Mouse (Mus musculus) cerebellum, postnatal 36 days (tissue): Measurements from ENCODE around the gene Ren1.

ENCODE experiments used
- DNase-seq, 2 experiments: peaks; one replicate each; pipeline ENCODE4 v3.0.0; 2021 to 2022; ENCODE audit warnings: mixed read lengths in 2 of 2

The Ren1 gene

DNA sequence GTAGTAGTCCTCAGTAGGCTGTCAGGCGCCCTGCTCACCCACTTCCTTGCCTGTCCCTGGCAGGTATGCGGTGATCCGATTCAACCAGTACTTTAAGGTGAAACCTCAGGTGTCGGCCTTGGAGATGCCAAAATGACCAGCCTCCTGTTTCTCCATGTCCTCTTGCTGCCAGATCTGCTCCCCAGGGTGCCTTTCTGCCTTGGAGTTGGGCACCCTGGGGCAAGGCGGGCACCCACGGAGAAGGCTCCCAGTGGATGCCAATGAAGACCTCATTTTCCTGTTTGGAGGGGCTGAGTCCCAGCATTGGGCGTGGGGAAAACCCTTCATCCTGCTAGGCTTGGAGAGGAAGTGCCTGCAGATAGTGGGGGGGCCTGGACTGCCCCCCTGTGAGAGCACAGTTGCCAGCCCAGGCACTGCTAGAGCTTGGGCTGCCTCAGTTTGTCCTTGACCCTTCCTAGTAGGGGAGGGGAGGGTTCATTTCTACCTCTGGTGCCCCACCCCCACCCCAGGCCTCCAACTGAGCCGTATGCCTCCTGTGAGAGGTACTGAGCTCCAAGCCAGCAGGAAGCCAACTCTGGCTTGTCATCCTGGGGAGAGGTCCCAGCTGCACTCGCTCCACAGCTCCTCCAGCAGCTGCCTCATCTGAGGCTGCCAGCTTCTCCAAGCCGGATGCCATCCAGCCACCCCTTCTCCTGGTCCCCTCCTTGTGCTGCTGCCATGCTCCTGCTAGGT is 29.1 kb downstream of the Ren1 start:
- no peak for DNase-seq

DNA sequence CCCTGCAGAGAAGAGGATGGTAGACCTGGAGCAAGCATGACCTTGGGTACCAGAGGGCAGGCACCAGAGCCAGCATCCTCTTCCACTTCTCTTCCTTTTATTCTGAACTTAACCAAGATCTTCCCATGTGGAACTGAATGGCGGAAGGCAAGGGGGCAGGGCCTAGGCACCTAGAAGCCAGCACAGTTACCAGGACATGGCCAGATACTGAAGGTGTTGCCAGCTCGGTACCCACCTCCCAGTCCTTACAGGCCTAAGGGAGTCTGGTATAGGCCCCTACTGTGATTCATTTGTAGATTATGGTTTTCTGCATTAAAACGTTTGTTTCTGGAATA is 29.6 kb downstream of the Ren1 start:
- no peak for DNase-seq

DNA sequence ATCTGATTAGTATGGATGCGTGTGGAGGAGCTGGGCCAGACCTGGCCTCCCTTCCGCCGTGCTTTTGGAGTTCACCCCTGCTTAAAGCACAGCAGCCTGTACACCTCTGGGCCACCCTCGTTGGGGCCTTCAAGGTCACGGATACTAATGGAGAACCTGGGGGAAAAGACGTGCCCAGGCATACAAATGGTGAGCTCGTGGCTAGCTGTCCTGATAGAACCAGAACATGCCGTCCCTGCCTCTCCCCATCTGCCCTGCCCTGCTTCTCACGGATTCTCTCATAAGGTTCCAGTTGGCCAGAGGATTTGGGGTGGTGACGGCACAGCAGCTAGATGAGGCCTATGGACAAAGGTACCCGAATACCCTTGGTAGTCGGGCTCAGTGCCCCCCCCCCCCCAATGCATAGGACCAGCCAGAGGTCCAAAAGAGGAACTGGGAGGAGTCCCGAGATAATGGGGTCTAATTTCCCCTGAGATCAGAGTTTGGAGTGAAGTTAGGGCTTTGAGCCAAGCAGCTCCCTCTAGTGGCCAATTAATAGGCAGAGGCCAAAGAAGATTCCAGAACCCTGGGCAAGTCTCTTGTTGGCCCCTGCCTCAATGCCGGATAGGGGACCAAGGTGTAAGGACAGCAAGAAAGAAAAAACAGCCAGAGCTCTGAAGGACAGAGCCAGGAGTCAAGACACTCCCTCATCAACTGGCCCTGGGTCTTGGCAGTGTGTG is 30.2 kb downstream of the Ren1 start:
- DNase-seq = peak in 1 of 2 experiments; percentile 22

DNA sequence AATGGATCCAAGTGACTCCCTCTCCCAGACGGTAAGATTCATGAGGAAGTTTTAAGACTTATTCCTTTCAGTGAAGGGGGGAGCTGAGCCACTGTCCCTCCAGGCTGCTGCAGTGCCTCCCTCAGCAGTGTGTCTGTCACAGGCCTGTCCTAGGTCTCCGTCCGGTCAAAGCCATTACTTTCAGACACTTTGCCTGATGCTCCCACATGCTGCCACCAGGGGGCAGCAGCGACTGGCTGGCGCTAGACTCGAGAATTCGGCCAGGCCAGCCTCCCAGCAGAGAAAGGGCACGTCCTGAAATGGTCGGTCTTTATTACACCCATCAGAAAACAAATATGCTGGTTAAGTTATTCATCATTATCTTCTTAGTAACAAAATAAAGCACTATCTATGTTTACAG is 31.7 kb downstream of the Ren1 start:
- peak; percentile 23 to 48 for DNase-seq

DNA sequence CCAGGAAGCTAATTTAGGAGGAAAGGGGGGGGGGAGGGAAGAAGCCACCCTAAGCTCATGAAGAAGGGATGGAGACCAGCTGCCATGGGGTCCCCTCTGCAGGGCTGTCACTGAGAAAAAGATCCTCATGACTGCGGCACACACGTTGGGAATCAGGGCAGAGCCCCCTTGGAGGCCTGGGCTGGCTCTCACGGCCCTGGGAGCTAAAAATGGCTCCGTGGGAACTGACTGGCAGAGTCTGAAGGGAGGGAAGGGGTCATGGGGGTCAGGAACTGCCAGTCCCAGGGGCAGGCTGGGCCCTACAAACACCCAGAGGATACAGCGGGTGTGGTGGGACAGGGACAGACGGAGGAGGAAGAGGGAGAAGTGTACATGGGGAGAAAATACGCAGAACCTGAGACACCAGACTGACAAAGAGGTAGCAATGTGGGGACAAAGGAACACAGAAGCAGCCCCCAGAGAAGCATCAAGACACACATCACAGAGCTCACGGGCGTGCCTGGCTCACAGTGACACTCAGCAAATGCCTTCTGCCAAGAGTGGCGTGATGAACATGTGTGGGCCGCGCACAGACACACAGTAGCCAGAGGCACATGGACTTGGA is 32.3 kb downstream of the Ren1 start:
- DNase-seq = no peak

DNA sequence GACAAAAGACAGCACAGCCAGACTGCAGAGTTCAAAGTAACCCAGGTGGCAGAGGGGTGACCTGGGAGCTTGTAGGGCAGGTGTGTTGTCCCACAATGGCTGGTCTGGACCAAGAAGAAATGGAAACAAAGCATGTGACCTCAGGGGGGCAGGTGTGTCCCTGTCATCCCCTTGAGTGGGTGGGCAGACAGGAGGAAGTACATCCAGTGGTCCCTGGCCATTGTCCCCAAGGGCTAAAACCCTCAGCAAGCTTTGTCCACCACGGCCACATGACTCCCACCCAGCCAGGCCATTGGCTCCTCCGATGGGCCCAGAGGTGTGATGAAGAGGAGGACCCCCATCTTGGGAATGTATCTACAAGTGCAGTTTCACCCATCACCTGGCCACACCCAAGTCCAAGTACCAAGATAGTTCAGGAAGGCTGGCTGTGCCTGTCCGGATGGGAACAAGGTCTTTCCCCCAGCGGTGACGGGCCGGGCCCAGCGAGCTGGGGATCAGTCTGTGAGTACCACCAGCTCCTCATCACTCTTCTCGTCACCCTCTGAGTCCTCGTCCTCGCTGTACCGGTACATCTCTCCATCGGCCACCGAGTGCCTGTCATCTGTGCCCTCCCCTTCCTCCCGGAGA is 33.0 kb downstream of the Ren1 start:
- no peak for DNase-seq

DNA sequence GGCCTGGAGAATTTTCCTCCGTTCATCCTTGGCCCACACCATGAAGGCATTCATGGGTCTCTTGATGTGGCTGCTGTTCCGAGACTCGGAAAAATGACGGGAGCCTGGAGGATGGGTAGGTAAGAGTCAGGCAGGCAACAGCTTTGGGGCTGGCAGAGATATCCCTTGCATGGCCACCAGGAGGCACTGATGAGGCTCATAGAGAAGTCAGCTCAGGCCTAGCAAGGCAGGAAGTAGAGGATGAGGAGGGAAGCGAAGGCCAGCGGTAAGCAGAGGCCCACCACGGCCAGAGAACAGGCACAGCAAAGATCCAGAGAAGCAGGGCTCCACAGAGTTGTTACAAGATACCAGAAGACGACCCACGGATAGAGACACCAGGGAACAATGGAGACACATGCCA is 35.2 kb downstream of the Ren1 start:
- DNase-seq = peak; percentile 38 to 48

DNA sequence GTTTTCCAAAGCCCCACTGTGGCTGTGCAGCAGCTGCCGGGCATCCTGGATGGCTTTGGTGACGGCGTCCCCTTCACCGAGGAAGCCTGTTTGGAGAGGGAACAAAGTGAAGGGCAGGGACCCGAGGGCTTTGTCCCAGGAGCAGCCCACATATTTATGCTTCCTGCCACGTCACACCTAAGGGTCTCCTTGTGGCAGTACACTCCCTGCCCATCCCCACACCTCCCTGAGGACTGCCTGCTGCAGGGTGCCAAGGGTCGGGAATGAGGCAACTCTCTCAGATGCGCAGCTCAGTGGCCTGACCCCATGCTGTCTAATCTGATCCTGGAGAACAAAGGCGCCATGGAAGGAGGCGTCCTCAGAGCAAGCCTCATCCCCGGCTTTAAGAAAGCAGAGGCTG is 35.9 kb downstream of the Ren1 start:
- DNase-seq = no peak

DNA sequence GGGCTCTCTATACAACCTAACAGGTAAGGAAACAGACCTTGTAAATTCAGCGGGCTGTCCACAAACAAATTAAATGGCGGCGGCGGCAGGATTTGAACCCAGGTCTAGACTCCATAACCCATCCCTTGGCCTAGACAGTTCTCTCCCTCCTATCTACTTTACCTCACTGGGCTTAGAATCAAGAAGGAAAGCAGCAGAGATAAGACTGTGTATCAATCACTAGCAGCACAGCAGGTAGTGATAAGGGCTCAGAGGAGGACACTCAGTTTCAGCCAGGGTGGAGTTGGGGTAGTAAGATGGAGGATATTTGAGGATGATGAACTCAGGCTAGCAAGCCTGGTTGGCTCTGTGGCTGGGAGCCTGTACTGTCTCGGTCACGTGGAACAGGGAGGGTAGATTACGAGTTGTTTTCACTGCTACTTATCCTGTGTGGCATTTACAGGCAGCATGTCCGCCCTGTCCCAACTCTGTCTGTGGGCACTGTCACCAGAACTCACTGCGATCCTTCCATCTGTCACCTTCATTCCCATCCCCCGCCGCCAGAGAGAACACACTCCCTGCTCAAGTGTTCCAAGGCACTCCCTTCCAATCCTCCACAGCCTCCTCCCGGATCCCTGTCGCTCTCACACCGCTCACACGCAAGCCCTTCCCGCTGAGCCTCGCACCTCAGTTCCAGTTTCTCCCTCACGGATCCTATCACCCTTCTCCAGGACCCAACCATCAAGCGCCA is 37.4 kb downstream of the Ren1 start:
- no peak for DNase-seq

DNA sequence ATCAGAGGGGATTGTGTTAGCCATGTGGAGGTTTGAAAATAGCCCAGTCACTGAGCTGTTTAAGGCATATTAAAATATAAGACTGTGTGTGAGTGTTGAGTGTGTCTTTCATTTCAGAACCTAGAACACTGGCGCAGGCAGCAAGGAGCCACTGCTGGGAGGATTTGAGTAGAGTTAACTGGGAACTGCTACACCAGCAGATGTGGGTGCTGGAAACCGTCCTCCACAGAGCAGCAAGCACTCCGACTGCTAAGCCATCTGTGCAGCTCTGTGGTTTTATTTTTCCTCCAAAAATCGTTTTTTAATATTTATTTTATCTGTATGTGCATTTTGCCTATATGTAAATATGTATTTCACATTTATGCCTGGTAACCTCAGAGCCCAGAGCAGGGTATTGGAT is 44.4 kb downstream of the Ren1 start:
- no peak for DNase-seq

DNA sequence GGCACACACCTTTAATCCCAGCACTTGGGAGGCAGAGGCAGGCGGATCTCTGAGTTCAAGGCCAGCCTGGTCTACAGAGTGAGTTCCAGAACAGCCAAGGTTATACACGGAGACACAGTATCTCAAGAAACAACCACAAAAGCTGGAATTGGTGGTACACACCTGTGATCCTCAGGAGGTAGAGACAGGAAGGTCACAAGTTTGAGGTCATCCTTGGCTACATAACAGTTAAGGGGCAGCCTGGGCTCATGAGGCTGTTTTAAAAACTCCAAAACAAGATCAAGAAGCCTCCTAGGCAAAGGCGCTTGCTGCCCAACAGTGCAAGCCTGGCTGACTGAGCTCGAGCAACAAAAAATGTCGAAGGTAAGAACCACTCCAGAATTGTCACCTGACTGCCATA is 46.4 kb downstream of the Ren1 start:
- no peak for DNase-seq

DNA sequence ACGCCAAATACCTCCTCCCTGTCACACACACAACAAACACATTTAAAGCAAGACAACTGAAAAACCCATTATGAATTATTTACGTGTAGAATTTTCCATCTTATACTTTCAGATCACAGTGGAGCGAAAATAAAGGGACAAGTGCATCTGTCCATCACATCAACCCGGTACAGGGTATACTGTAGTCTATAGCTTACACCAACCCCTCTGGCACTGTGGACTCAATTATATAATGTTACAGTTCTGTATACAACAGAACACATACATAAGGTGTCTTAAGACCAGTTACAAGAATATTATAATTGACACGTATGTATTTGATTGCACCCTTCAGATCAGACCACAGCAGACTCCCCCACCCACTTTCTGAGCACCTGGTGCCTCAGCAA is 46.8 kb downstream of the Ren1 start:
- no peak for DNase-seq

DNA sequence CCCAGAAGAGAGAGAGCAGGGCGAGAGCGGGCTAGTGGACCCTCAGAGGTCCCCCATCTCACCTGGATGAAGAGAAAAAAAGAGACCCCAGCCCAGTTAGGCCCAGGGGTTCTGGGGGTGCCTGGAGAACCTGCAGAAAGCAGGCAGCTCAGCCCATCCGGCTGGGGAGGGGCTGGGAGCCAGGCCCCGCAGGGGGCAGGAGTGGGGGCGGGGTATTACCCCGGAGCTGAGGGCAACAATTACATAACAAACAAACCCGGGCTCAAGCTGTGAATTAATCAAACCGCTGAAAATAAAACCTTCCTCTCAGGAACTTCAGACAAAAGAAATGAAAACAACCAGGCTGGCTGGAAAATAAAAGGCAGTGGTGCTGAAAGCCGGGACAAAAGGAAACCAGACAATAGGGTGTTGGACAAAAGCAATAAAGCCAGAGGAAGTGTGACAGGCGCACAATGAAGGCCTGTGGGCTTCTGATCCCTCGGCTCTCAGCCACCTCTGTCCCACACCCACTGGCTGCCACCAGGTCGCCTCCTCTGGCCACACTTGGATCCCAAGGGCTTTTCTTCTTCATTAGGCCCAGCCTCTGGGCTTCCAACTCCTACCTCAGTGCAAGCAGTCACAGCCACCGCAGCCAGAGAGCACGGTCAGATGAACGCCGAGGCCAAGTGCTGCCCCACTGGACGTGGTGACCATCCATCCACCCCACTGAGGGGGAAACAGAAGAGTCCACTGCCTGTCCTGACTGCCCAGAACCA is 47.4 kb downstream of the Ren1 start:
- no peak for DNase-seq

DNA sequence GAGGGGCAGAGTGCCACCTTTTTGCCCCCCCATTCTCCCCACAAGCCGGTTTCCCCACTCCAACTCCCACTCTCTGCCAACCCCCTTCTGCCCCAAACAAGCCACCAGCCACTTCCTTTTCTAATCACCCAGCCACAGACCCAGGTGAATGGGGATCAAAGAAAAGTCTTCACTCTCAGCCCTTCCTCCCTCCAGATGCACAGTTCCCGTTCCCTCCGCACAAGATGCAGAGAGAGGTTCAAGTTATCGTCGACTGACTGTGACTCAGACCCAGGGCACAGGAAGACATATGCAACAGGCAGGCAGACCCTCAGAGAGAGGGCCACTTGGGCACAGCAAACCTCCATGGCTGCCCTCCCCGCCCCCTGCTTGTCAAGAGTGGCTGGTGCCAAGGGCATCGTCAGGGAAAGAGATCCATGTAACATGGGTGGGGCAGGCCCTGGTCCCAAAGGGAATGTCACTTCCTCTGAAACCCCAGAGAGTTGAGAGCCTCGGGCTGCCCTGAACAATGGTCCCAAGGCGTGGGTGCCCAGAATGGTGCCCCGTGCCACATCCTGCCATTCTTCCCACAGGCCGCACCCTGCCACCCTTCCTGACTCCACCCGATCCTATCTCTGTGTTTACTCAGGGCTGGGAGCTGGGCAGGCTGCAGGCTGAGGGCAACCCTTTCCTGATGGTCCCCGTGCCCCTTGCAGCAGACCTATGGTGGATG is 49.9 kb downstream of the Ren1 start:
- no peak for DNase-seq

DNA sequence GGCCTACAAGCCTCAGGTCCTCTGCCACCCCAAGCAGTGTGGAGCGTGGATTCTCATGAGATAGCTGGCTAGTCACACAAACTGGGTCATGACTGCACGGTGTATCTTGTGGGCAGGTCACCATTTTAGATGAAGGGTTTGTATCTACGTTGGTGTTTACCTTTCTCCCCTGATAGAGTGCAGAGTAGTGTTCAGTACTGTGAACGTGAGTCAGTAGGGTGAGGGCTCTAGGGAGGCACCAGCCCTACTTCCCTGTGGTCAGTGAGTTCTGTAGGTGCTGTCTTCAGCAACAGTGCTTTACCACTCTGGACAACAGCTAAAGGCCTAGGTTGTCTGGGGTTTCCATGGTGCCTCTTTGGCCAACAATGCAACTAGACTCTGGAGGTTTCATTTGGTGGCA is 53.7 kb downstream of the Ren1 start:
- DNase-seq = no peak

DNA sequence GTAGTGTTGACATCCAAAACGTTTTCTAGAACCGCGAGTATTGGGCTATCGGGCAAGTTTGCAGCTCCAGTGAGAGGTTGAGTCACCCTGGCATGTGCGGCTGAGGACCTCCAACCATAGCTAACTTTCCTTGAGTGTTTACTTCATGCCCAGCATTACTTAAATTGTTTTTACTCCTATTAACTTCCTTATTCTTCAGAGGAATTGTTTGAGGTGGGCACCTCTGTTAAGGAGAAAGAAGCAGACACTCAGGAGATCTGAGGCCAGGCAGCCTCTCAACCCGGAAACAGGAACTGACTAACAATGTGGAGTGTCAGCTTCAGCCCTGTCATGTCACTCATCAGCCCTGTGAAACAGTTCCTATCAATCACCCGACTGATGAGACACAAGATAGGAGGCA is 56.3 kb downstream of the Ren1 start:
- DNase-seq = no peak

DNA sequence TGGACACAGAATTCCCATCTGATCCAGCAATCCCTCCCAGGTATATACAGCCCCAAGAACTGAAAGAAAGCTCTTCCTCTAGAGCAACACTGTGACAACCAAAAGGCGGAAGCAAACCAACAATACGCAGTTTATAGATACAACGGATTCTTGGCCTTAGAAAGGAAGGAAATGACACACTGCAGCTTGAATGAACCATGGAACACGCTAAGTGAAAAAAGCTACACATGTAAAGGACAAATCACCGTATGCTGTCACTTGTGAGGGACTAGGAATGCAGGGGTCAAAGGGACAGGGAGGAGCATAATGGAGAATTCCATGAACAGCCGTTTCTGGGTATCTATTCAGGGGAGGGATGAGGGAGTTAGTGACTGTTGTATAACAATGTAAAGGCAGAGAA is 57.1 kb downstream of the Ren1 start:
- DNase-seq = no peak

DNA sequence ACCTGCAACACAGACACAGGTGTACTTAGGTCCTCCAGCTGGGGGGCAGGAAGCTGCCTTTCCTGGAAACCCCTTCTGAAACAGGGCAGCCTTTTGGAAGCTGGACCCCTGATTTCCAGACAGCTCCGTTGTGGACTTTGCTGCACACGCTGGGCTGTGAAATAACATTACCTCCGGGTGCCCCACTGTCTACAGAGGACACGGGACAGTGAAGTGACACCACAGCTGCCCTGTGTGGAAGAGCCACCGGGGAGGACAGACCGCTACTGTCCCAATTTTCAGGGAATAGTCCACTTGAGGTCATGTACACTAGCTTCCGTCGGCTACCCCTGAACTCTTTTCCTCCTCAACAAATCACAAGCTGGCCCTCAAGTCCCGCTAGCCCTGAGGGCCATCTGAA is 58.0 kb downstream of the Ren1 start:
- no peak for DNase-seq

DNA sequence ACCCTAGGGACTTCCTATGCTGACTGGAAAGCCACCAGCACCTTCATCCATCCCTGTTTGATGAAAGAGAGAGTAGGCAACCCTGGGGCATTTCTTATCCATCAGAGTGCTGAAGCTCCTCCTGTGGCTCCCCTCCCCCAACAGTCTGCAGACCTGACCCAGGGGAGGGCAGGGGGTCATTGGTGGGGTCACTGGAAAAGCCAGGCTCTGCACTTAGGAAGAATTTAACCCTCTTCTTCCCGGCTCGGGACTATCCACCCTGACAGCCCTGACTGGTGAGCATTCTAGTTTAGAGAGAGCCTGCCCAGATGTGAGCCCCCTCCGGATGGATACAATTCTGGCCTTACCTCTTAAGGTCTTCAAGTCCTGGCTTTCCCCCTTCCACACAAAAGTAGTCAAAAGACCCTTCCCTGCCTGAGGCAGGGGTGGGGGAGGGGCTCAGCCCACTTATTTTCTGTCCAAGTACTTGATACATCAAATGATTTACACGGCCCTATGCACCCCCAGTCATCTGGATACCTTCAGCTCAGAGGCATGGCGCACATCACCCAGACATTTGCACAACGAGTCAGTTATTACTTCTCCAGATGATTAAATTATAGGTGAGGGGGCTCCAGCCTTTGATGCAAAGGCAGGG is 58.7 kb downstream of the Ren1 start:
- no peak for DNase-seq

DNA sequence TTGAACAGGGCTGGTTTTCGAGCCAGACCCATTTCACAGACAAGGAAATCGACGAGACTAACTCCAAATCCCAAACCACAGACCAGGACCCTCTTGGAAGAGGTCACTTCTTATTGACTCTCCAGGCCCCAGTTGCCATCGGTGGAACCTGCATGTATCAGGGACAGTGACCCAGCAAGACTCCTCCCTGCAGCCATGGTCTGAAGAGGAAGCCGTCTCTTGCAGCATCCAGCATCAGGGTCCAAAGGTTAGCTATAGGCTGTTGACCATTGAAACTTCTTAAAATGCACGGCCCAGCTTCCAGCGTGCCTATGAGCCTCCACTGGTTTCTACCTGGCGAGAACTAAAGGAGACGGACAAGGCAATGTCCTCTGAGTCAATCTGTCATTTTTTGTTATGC is 59.5 kb downstream of the Ren1 start:
- no peak for DNase-seq
